Mouse (Mus musculus) macrophage (primary cell): ENCODE data around the gene Atg3. TPM values are rescaled to one million over a fixed set of nuclear protein-coding genes. Genes with fewer than 3 reads are reported as not detected.

Experiments
- H3K27ac ChIP-seq: fragments of 350-480 bp; formaldehyde crosslinking; 2 replicates; pipeline ENCODE4 v1.9.0; 2021
- H3K36me3 ChIP-seq: fragments of 350-480 bp; formaldehyde crosslinking; 2 replicates; pipeline ENCODE4 v1.9.0; 2021; ENCODE audit errors: inconsistent target
- H3K4me3 ChIP-seq: fragments of 350-480 bp; formaldehyde crosslinking; 2 replicates; pipeline ENCODE4 v1.9.0; 2021; ENCODE audit errors: inconsistent target
- H3K79me2 ChIP-seq: fragments of 350-480 bp; formaldehyde crosslinking; 2 replicates; pipeline ENCODE4 v1.9.0; 2021; ENCODE audit errors: inconsistent target
- WGBS: methylation state at CpG from one replicate; pipeline ENCODE4 v1.1.7; 2026; ENCODE audit warnings: inconsistent platforms; ENCODE audit not compliant: missing documents; 5-methylcytosine and 5-hydroxymethylcytosine counted together
- polyA plus RNA-seq: library from polyadenylated mRNA; stranded (reverse); fragments of 250-400 nt; gene quantifications from 3 replicates; pipeline ENCODE4 v1.2.4, GENCODE M21; 2018; ENCODE audit warnings: inconsistent platforms

Gene Atg3
- polyA plus RNA-seq, 1 experiment from 2014 or later = 179 TPM

DNA sequence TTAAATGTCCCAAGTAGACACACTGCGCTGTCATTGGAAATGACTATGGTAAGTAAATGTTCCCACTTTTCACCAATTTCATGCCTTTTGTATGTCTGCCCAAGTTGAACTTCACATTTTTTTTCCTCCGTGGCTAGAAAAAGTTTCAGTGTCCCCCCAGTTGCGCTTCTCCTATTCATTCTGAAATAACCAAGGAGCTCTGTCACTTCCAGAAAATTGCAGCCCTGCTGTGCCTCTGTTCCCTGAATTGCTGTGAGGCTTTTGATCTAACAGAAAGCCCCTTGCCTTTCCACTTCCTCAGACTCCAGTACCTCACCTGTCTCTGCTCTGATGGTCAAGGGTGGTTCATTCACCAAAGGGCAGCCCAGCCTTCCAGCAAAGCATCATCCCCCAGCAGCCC, 74.4 kb downstream of the Atg3 start:
- H3K79me2 ChIP-seq = no peaks in the 10 kb centered on the region
- WGBS = 43% methylated on average over 3 of the region's 3 CpGs
- H3K36me3 ChIP-seq = no peaks in the 10 kb centered on the region
- no peak overlapping the region for H3K27ac ChIP-seq
- no peak overlapping the region for H3K4me3 ChIP-seq

Other genes with a start within 250 kb of the Atg3 start
- 0.21 to 0.37 TPM in 2 of 3 replicates, not detected in the other for gene Cd200r3, start 215.1 kb upstream of the Atg3 start, polyA plus RNA-seq
- gene Ccdc80, start 65.4 kb upstream of the Atg3 start, polyA plus RNA-seq = 0.03 to 0.09 TPM in 2 of 3 replicates, not detected in the other
- gene Slc35a5, start 79 bp upstream of the Atg3 start, polyA plus RNA-seq = 20.6 to 47.3 TPM (median 27.8 TPM) in 3 replicates
- 0.07 to 0.55 TPM (median 0.12 TPM) in 3 replicates for gene Btla, start 65.5 kb downstream of the Atg3 start, polyA plus RNA-seq